Comparison of ENCODE assay signal across 11 mouse cellular contexts in genomic region chr11:85834386-85834931, GRCm38 (mm10). TPM values are rescaled to one million over a fixed set of nuclear protein-coding genes. Genes with fewer than 3 reads are reported as not detected.
DNase-seq lines count a peak whose midpoint lies in the region; ATAC-seq and TF ChIP-seq lines count a peak whose summit lies in the region.
"Had no signal": no experiment of that assay in that cellular context is flagged by ENCODE, and none has a peak within 500 bp of the region (broad histone marks: within the 10 kb centered on the region; RNA-seq: fewer than 3 reads in every experiment).

No protein-coding gene starts in this region.

- peaks cover 52% of the 10 kb centered on the region for H3K4me1 ChIP-seq in heart, embryonic 13.5 days
- peaks cover 32% of the 10 kb centered on the region for H3K4me1 ChIP-seq in hindbrain, embryonic 15.5 days (replicated peaks)
- peaks cover 35% of the 10 kb centered on the region for H3K4me1 ChIP-seq in liver, embryonic 15.5 days (replicated peaks)
- peaks cover 3% of the 10 kb centered on the region; the same call in 1 of the 2 replicates for H3K4me1 ChIP-seq in thymus, adult 2 months (replicated peaks; ENCODE audit: control insufficient read depth, insufficient read depth, low read length)

- TF ChIP-seq POLR2A in thymus, adult 2 months (IDR thresholded peaks at IDR 0.05; ENCODE audit: control insufficient read depth, extremely low read depth, insufficient read depth, low read length, poor library complexity), result no peak

- no peaks in the 10 kb centered on the region for H3K36me3 ChIP-seq in heart, embryonic 13.5 days
- no peaks in the 10 kb centered on the region for H3K36me3 ChIP-seq in hindbrain, embryonic 15.5 days
- H3K36me3 ChIP-seq in liver, embryonic 15.5 days (replicated peaks), result no peaks in the 10 kb centered on the region
- H3K36me3 ChIP-seq in thymus, adult 2 months (ENCODE audit: control insufficient read depth, insufficient read depth, low read length), result no peaks in the 10 kb centered on the region

- 20% methylated on average over 17 of the region's 17 CpGs for WGBS in heart, embryonic 13.5 days
- 6% methylated on average over 17 of the region's 17 CpGs for WGBS in hindbrain, embryonic 15.5 days
- 3% methylated on average over 17 of the region's 17 CpGs for WGBS in liver, embryonic 15.5 days (ENCODE audit: insufficient replicate concordance)
- WGBS in thymus, adult 2 months, result 11% methylated on average over 17 of the region's 17 CpGs

- peak overlapping the region; percentile 36 for H3K27ac ChIP-seq in heart, embryonic 13.5 days (replicated peaks)
- no peak overlapping the region for H3K27ac ChIP-seq in hindbrain, embryonic 15.5 days (replicated peaks)
- no peak overlapping the region for H3K27ac ChIP-seq in liver, embryonic 15.5 days (replicated peaks)
- no peak overlapping the region for H3K27ac ChIP-seq in thymus, adult 2 months (ENCODE audit: control insufficient read depth, insufficient read depth, low read length)

- intact Hi-C loops in heart, postnatal 14 days (cut with DNase I), result no loop called here

- TF ChIP-seq CTCF in thymus, adult 2 months (IDR thresholded peaks at IDR 0.05; ENCODE audit: borderline replicate concordance, control insufficient read depth, extremely low read depth, insufficient read depth, low read length, poor library complexity), result no peak

- no peaks in the 10 kb centered on the region for H3K9me3 ChIP-seq in heart, embryonic 13.5 days
- no peaks in the 10 kb centered on the region for H3K9me3 ChIP-seq in hindbrain, embryonic 15.5 days
- H3K9me3 ChIP-seq in liver, embryonic 15.5 days (replicated peaks), result no peaks in the 10 kb centered on the region

- peaks cover 97% of the 10 kb centered on the region for H3K27me3 ChIP-seq in heart, embryonic 13.5 days (replicated peaks)
- peaks cover 61% of the 10 kb centered on the region for H3K27me3 ChIP-seq in hindbrain, embryonic 15.5 days
- peaks cover 100% of the 10 kb centered on the region for H3K27me3 ChIP-seq in liver, embryonic 15.5 days
- H3K27me3 ChIP-seq in thymus, adult 2 months (ENCODE audit: control insufficient read depth, insufficient read depth, low read length), result peaks cover 49% of the 10 kb centered on the region

- H3K9ac ChIP-seq in heart, embryonic 13.5 days, result peak overlapping the region; percentile 90
- no peak overlapping the region for H3K9ac ChIP-seq in hindbrain, embryonic 15.5 days
- H3K9ac ChIP-seq in liver, embryonic 15.5 days, result no peak overlapping the region

- ATAC-seq in heart, embryonic 13.5 days (ENCODE audit: extremely low read depth, insufficient number of reproducible peaks, low FRiP score, low TSS enrichment), result no peak
- ATAC-seq in hindbrain, embryonic 15.5 days (ENCODE audit: low FRiP score, low read depth), result no peak
- no peak for ATAC-seq in liver, embryonic 15.5 days (ENCODE audit: insufficient read depth)

- no peak for DNase-seq in heart, postnatal 14 days
- peak; percentile 47 for DNase-seq in embryo, embryonic 9.5 days (ENCODE audit: extremely low spot score)
- no peak for DNase-seq in thymus, adult 18-20 months
- no peak for DNase-seq in layer of hippocampus, postnatal 14 days (ENCODE audit: low spot score in 2 of 2)
- no peak for DNase-seq in thymus, adult 2 months

- H3K4me3 ChIP-seq in heart, embryonic 13.5 days, result peak overlapping the region; percentile 73
- H3K4me3 ChIP-seq in hindbrain, embryonic 15.5 days, result peak overlapping the region; percentile 32; the same call in 1 of the 2 replicates
- peak overlapping the region; percentile 48; the same call in 1 of the 2 replicates for H3K4me3 ChIP-seq in liver, embryonic 15.5 days (replicated peaks)
- H3K4me3 ChIP-seq in thymus, adult 2 months (ENCODE audit: control insufficient read depth, insufficient read depth, low read length), result no peak overlapping the region

- H3K4me2 ChIP-seq in heart, embryonic 13.5 days, result peak overlapping the region; percentile 88
- no peak overlapping the region for H3K4me2 ChIP-seq in hindbrain, embryonic 15.5 days
- H3K4me2 ChIP-seq in liver, embryonic 15.5 days, result no peak overlapping the region

RNA-seq across cellular contexts. Expression of gene Tbx2, which starts 2.1 kb away (rescaled TPM):
- 2.0 and 2.9 TPM in 2 replicates for polyA plus RNA-seq in heart, embryonic 13.5 days (2015; fragmentation: Nextera tagmentation; extraction: Ambion mirVana)
- 10 to 100 TPM; 11.8 to 14.5 TPM for total RNA-seq in heart, postnatal 14 days (2021)
- 1.5 and 1.9 TPM in 2 replicates for polyA plus RNA-seq in hindbrain, embryonic 15.5 days (2015; fragmentation: Nextera tagmentation; extraction: Ambion mirVana)
- polyA plus RNA-seq in liver, embryonic 15.5 days (2015; fragmentation: Nextera tagmentation; extraction: Ambion mirVana), result 0.45 and 0.56 TPM in 2 replicates
- total RNA-seq in layer of hippocampus, postnatal 14 days (2021), result 1 to 10 TPM; 2.7 to 3.3 TPM
- polyA plus RNA-seq in thymus, adult 2 months (2012; rRNA removed), result 2.7 and 3.5 TPM in 2 replicates

RNA-seq across cellular contexts. Expression of gene Gm11444, which starts 15.7 kb away (rescaled TPM):
- not detected in 2 replicates for polyA plus RNA-seq in heart, embryonic 13.5 days (2015; fragmentation: Nextera tagmentation; extraction: Ambion mirVana)
- not detected for total RNA-seq in heart, postnatal 14 days (2021)
- polyA plus RNA-seq in hindbrain, embryonic 15.5 days (2015; fragmentation: Nextera tagmentation; extraction: Ambion mirVana), result not detected in 2 replicates
- polyA plus RNA-seq in liver, embryonic 15.5 days (2015; fragmentation: Nextera tagmentation; extraction: Ambion mirVana), result not detected in 2 replicates
- total RNA-seq in layer of hippocampus, postnatal 14 days (2021), result not detected
- not detected in 2 replicates for polyA plus RNA-seq in thymus, adult 2 months (2012; rRNA removed)
- total RNA-seq: ES-E14; heart, adult 18-20 months; megakaryocyte-erythroid progenitor cell, adult 5-6 weeks had no signal

RNA-seq across cellular contexts. Expression of gene Tbx4, which starts 51.8 kb away (rescaled TPM):
- 2.5 and 3.2 TPM in 2 replicates for polyA plus RNA-seq in heart, embryonic 13.5 days (2015; fragmentation: Nextera tagmentation; extraction: Ambion mirVana)
- total RNA-seq in heart, postnatal 14 days (2021), result under 1 TPM in 1 of 2 experiments, not detected in 1; 0.14 TPM
- 0.21 and 0.31 TPM in 2 replicates for polyA plus RNA-seq in hindbrain, embryonic 15.5 days (2015; fragmentation: Nextera tagmentation; extraction: Ambion mirVana)
- not detected in 2 replicates for polyA plus RNA-seq in liver, embryonic 15.5 days (2015; fragmentation: Nextera tagmentation; extraction: Ambion mirVana)
- total RNA-seq in layer of hippocampus, postnatal 14 days (2021), result under 1 TPM; 0.24 to 0.53 TPM
- 0.06 and 0.08 TPM in 2 replicates for polyA plus RNA-seq in thymus, adult 2 months (2012; rRNA removed)
- total RNA-seq: megakaryocyte-erythroid progenitor cell, adult 5-6 weeks had no signal
